Mouse (Mus musculus) ES-Bruce4 (cell line): ENCODE results near the gene Zc3h18.

Source experiments
- CTCF ChIP-seq: IDR thresholded peaks from one replicate; pipeline ENCODE4 v1.8.1; 2011; ENCODE audit warnings: low read depth, low read length
- POLR2A ChIP-seq: IDR thresholded peaks from one replicate; pipeline ENCODE4 v1.8.1; 2011; ENCODE audit warnings: low read length; ENCODE audit not compliant: insufficient read depth

- no peak for TF ChIP-seq CTCF
- TF ChIP-seq POLR2A = no peak
These were observed 33.6 kb upstream of the Zc3h18 start for GRCm38 (mm10) chr8:122342806-122343209.
